Mouse (Mus musculus): Measurements from ENCODE around the gene Vwf.

DNA sequence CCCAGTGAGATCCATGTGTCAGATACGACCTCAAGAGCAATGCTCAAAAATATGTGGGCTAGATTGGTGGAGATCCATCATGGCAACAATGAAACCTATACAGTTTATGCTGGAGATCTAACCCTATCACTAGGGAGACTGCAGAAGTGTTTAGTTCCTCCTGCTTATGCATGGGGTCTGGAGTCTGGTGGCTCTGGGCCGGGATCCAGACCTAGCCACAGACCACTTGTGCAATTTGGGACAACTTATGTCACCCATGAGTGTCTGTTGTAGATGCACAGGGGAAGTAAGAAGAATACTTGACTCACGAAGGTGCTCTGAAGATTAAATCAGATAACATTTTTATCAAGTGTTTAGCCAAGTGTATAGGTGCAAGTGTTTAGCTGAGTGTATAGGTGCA is 36.8 kb upstream of the Vwf start:
- TF ChIP-seq CTCF (IDR thresholded peaks at IDR 0.05; ENCODE audit: borderline replicate concordance, insufficient read depth, low read depth, low read length) (no peak), POLR2A (IDR thresholded peaks at IDR 0.05; ENCODE audit: borderline replicate concordance, insufficient read depth, low read length) (no peak)
